Mouse (Mus musculus): Measurements from ENCODE around the gene Clnk. TPM values are rescaled to one million over a fixed set of nuclear protein-coding genes. Genes with fewer than 3 reads are reported as not detected.
A peak's percentile ranks its signal among the peaks of the same experiment; 100 is the strongest.
"Not testable (repeated sequence)": the region's sequence is repeated elsewhere in the genome, so short reads cannot be mapped to it uniquely, and the experiment has no call there.

Clnk gene
- not detected for total RNA-seq (2021)

DNA sequence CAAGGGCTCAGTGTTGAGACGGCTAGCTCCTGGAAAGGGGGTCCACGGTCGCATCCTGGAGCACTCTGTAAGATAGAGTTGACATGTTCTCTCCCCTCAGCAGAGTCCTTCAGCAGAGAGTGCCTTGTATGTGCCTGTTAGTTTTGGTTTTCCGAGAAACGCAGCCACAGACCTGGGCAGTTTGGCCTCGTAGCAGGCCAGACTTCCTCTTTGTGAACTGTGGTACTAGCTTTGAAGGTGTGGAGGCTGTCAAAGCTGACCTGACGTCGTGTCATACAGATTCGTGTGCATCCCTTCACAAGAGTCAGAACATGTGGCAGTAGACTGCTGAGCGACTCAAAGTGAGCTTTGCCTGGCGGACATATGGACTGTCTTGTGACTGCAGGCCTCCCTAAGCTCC is at the start of gene Clnk:
Gene Clnk, minus strand, starts transcription at position 191 of the 400 bp plus-strand sequence.
- intact Hi-C loops (cut with DNase I), result no loop called here

DNA sequence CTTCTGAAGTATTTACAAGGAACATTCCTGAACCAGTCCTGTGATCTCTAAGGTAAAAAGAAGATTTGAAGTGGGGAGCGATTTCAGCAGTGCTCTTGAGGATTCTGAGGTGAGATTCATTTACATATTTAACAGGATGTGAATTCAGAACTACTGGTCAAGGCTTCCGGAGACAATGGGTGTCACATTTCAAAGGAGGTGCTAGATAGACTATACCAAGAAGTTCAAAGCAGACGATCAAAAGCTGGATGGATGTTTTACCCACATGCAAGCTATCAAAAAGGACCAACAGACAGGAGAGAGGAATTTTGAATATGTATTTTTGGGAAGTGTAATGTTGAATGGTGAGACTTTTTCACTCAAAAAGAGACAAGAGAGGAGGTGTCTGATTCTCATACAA is 28.7 kb upstream of the Clnk start:
- intact Hi-C loops (cut with DNase I), result no loop called here
- no peak for DNase-seq

More for the DNA sequence above, at the start of gene Clnk:
- no peak for DNase-seq

DNA sequence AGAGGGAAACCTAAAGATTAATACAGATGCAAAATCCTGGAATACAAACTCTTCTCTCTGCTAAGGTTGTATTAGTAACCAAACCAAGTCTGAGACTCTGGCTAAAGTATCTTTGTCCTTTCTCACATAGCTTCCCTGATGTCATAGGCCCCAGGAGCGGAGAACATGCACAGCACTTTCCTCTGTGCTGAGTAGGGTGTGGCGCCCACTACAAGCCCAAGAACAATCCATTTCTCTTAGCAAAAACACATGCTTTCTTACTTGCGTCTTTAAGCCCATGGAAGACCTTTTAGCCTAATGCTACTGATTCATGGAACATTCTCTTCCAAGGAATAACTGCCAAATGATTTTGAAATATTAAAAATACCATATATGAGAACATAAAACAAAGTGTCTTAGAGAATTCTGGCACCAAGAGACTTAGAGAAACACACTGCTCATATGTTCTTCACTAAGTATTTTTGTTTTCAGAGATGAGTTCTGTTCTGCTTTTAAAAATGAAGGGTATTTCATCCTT is 28.0 kb upstream of the Clnk start:
- no peak for DNase-seq
- intact Hi-C loops (cut with DNase I), result no loop called here

DNA sequence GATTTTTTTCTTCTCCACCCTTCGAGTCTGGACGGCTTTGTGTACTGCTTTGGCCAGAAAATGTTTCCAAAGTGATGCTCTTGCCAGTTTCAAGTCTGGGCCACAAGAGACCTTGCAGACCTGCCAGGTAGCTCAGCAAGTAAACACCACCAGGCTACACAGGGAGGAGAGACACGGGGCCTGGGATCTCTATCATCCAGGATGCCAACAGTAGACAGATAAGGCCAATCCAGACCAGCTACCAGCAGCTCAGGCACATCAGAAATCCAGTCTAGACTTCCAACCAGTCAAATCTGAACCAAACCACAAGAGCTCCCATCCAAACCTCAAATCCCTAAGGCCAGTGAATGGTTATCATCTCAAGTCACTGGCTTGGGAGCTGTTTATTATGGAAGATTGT is 26.3 kb upstream of the Clnk start:
- DNase-seq, result no peak
- intact Hi-C loops (cut with DNase I), result no loop called here

DNA sequence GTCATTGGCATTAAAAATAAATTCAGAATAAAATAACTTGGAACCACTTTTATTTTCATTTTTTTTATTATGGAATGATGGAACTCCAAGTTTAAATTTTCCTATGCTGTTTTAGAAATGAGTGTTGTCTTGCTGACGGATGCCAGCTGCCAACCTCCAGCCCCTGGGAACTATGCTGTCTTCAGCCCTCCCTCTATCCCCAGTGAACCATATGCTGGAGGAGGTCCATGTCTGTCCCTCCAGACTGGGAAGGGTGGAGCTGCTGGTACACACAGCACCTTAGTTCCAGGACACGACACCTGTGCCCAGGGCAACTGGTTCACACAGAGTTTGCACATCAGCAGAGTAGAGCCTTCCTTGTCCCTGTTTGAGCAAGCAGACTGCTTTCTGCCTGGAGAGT is 22.4 kb upstream of the Clnk start:
- intact Hi-C loops (cut with DNase I), result no loop called here
- DNase-seq, result no peak

DNA sequence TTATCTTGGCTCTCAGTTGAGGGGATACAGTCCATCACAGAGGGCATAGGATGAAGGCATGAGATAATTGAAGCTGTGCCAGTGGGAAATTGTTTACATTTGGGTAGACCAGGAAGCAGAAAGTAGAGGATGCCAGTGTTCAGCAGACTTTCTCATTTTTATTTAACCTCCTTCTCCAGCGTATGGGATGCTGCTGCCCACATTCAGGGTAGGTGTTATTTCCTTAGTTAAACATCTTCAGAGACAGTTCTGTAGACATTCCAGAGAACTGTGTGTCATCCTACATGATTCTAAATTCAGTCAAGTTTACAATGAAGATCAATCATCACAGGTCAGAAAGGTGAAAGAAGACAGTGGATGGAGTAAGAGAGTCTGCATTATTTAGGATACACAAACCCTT is 12.0 kb upstream of the Clnk start:
- intact Hi-C loops (cut with DNase I), result no loop called here
- DNase-seq, result no peak

DNA sequence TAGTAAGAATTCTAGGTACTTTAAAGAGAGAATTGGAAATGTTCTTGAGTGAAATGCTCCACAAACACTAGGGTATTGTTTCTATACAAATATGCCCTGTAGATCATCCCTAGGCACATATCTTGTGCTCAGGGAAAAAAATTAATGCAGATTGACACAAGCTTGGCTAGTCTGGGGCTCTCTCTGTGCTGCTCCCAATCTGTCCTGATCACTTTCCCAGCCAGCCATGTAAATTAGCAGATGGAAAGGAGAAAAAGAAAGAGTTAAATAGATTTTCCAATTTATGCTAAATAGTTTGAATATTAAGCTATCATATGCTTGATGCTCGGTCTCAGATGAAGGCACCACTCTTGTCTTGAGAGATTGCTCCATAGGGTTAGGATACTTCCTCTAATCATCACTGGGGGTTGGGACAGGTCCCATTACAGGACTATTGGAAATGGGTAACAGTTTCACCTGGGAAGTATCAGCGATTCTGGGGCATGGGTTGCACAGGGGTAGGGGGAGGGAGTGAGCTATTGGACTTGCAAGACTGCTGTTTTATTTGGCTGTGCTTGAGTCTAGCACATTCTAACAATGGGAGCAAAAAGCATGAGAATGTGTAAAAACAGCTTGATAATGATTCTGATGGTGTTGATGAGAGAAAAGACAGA is 10.1 kb upstream of the Clnk start:
- intact Hi-C loops (cut with DNase I), result no loop called here
- peak; percentile 8 for DNase-seq

DNA sequence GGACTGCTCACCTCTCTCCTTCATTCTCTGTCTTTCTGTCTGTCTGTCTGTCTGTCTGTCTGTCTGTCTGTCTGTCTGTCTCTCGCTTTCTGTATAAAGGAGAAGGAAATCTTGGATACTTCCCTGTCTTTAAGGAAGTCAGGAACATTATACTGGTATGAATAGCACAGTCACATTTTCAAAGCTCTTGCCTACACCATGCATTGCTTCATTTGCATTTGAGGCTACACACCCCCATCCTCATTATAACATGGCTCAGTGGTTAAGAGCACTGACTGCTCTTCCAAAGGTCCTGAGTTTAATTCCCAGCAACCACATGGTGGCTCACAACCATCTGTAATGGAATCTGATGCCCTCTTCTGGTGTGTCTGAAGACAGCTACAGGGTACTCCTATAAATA is 6.0 kb upstream of the Clnk start:
- not testable (repeated sequence) for DNase-seq

DNA sequence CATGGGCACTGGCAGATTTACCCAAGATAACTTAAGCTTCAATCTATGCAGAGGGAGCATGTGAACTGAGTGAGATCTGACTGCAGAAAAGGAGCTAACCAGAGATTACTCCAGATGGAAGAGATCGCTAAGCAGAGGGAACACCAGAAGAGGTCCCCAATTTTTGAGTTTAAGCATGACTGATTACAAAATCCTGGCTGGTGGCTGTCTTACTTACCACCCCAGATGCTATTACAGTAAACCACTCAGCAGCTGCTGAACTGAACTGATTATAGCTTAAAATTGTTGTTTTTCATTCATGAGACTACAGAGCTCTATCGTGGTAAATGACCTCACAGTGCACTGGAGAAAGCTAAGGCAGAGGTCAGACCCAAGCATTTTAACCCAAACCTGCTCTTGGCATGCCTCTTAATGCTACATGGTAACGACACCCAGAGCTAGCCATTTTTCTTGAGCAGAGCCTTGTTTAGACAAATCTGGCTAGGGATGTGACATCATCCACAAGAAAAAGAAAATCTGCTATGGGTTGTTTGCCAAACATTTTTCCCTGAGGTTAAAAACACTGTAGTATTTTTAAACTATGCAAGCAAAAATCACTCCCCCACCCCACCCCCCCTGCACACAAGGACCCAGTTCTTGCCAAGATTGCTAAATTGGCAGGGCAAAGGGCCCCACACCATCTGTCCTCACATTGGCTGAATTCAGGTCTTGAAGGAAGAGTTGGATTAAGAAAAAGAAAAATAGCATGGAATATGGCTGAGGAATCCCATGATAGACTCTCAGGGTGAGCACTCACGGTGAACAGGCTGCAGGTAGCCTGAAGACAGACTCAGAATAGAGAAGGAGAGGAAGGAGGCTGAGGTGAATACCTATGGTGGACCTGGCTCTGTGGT is 5.4 kb upstream of the Clnk start:
- peak; percentile 67 for DNase-seq
- intact Hi-C loops (cut with DNase I), result no loop called here

More for the DNA sequence above, 6.0 kb upstream of the Clnk start:
- intact Hi-C loops (cut with DNase I), result not testable (repeated sequence)

DNA sequence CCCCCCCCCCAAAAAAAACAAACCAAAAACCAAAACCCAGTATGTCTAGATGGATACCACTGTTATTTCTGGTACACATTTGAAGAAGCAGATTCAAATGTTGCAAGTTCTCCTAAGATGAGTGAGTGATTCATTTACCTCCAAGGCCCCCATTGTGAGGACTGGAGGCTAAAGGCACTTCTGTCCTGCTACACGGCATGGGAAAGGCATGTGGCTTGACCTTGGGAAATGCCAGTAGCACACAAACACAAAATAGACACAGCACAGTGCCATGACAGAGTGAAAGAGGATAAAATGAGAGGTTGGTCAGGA is 4.8 kb upstream of the Clnk start:
- intact Hi-C loops (cut with DNase I), result no loop called here
- DNase-seq, result no peak

DNA sequence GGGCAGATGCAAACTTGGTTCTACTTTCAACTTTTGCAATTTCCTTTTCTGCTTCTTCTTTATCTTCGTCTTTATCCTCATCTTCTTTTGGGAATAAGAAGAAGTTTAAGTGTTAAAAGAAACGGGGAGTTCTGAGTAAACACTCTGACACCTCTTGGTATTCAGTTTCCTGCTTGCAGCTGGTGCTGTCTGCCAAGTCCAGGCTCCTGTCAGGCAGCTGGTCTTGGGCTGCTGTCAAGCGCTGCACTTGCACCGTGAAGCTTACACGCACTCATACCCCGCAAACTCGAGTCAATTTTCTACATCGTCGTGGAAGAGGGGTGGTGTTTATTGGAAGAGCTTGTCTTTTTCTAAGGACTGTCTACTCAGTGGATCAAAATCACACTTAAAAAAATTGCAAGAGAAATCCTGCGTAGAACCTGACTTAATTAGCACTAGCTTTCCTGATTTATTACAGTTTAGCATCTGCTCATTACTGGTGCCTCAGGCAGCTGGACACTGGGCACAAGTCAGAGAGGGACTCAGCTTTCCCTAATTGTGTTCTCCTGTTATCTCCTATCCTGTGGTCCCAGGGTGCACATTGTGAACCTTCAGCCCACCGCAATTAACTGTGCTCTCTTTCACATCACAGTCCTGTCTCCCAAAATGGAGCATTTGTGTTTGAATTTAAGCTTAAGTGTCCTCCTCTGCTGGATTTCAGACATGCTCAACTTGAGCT is 3.5 kb upstream of the Clnk start:
- DNase-seq, result peak; percentile 37
- intact Hi-C loops (cut with DNase I), result no loop called here

DNA sequence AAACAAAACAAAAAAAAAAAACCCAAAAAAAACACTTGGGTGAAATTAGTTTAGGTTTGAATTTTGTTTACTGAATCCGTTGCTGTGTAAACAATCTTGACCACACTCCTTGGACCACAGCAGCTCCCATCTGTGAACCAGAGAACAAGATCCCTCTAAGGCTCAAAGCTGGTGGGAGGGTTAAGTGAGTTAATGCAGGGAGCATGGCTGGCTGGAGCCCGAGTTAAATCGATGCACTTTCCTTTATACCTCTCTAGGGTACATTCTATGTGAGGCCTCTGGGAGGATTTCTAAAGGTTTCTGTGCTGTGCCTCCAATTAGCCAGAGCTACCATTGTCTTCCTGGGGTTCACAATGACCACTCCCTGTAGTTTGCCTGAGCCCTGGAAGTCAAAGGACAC is 1.2 kb downstream of the Clnk start:
- no peak for DNase-seq
- intact Hi-C loops (cut with DNase I), result no loop called here

DNA sequence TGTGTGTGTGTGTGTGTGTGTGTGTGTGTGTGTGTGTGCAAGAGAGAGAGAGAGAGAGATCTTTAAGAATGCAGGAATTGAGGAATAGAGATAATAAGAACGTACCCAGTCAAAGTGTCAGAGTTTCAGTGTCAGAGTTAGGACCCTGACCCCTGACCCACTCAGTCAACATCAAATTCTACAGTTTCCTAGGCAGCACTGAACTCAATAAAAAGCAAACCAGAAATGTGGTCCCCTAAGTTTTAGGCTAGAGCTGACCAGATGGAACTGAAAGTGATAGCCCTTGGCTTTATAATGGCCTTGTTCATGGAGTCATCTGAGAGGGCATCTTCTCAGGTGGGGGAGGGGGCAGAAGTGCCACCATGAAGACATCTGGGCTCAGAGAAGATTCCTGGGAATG is 1.7 kb downstream of the Clnk start:
- intact Hi-C loops (cut with DNase I), result no loop called here
- DNase-seq, result no peak

DNA sequence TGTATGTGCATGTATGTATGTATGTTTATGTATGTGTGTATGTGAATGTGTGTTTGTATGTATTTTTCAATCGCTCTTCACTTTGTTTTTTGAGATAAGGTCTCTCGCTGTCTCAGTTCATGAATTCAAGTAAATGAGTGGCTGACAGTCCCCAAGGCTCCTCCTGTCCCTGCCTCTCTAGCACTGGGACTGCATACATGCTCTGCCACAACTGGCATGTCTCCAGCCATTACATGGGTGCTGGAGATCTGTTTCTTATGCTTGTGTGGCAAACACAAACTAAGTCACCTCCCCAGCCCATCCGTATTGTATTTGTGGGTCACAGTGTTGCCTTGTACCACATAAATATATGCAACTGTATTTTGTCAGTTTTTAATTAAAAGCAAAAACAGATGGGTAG is 3.7 kb downstream of the Clnk start:
- intact Hi-C loops (cut with DNase I), result no loop called here
- no peak for DNase-seq

DNA sequence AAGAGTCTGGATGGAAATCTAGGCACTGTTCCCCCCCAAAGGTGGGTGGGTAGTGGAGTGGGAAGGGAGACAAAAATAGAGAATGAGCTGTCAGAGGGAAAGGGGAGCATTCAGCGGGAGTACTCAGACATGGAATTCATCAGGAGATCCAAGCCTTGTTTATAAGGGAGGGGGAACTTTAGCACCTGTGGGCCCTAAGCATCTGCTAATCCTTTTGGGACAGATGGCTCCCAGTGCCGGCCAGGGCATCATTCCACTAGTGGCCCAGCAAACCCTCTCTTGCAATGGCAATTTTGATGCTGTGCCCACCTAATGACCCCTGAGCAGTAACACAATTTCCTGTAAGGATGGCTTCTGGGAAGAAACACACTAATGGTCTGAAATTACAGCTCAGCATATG is 5.0 kb downstream of the Clnk start:
- DNase-seq, result peak; percentile 69
- intact Hi-C loops (cut with DNase I), result no loop called here

DNA sequence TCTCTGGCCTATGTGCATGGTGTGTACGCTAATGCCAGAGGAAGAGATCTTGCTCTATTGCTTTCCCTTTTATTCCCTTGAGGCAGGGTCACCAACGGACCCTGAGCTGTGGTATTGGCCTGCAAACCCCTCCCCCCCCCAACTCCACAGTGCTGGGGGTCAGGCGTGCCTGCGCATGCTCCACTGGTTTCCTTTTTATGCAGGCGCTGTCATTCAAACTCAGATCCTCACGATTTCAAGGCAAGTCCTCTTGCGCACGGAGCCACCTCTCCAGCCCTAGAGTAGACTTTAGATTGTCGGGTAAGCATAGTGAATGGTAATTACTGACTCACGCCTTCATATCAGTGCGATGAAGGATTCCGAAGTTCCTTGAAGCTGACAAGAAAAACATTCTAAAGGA is 6.1 kb downstream of the Clnk start:
- intact Hi-C loops (cut with DNase I), result no loop called here
- DNase-seq, result no peak

DNA sequence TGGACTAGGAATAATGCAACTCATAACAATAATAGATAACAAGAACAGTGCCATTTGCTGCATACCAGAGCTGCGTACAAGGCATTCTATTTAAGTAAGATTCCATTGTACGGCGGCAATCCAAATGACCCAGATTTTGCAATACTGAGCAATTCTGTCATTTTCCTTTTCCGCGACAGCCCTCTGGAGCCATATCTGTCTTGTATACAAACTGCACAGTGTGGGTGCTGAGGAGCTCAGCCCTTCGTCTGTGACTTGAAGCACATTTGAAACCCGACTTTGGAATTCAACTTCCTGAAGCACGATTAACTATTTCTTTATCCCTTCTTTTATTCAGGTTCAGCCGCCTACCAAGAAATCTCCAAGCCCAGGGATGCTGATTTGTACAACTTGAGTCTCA is 6.6 kb downstream of the Clnk start:
- intact Hi-C loops (cut with DNase I), result no loop called here
- no peak for DNase-seq

DNA sequence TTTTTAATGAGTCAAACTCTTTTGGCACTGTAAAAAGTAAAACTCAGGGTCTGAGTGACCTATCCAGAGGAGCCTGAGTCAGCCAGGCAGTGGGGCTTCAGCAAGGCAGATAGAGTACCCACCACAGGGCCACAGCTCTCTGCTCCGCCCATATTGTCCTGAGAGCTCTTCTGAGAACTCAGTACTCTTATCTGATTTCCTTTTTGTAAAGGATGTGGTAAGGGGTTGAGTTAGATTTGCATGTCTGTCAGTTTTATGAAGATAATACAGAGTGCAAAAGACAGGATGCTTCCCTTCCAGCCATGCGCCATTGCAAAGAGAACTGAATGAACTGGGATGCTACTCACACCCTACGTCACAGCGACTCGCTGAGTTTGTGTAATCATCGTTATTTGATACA is 12.0 kb downstream of the Clnk start:
- intact Hi-C loops (cut with DNase I), result no loop called here
- no peak for DNase-seq

DNA sequence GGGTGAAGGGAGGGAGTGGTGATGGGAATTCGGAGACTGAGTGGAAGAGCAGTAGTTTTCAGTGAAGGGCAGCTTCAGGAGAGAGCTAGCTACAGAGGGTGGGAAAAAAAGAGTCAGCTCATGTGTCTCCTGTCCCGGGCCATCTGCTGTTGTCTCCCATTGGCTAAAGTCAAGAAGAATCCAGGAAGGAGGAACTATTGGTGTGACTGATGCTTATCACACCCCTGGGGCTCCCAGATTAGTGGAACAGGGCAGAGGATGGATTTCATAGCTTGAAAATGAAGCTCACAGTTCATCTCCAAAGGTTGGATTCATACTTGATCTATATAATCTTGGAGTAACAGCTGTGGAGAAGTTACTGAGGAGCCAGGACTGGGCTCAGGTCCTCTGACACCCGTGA is 13.6 kb downstream of the Clnk start:
- DNase-seq, result no peak
- intact Hi-C loops (cut with DNase I), result no loop called here

DNA sequence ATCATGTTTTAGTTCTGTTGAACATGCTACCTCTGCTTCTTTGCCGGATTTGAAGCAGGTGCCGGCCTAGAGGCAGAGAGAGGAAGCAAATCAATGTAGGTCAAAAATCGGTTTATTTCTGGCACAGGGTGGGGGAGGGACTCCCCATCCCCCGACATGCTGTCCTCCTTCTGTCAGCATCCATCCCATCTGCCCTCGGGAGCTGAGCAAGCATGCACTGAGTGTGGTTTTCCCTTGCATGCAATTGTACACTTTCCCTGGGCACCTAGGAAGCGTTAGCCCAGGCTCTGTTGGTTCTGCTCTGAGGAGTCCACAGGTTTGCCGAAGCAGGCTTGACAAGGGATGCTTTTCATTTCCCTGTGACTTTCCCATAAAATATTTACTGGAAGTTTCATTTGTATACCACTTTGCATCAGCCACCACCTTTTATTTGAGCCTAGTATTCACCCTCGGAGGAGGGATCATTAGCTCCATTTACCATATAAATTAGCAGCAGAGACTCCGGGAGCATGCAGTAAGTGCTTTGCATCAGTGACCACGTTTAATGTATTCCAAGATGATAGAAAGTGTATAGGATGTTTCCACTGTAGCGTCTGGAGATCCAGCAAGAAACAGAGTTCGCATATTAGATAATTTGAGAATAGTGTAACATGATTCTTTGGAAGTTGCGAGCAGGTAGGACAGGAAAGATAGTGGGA is 14.2 kb downstream of the Clnk start:
- peak; percentile 41 for DNase-seq
- intact Hi-C loops (cut with DNase I), result no loop called here
